Mouse (Mus musculus): ENCODE measurements at regions not wholly inside any gene's neighbourhood (a gene's known extent, or its start where the extent isn't known, plus 50 kb on each side); places are given as distances from the start of the nearest gene placed in this dataset.

DNA sequence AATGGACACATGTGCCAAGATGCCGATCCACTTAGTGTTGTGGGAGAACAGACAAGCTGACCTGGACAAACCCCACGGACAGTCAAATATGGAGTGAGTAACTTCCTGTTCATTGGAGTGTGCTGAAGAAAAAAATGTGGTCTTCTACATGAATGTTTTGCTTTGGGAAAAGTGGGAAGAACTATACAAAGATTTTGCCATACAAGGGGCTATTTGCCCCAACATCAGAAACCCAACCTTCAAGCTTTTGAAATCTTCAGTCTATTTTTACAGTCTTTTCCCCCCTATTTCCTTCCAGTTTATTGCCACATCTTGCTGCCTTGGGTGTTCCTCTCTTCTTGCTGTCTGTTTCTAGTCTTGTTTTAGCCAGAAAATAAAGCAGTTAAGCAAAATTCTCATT lies 230.8 kb downstream of the Gsdmc2 start:
- no peak for TF ChIP-seq CTCF (conservative IDR thresholded peaks at IDR 0.05 in 1 of 2, IDR thresholded peaks at IDR 0.05 in 1 of 2; ENCODE audit: low read depth in 2 of 2, low read length in 2 of 2)
- TF ChIP-seq SMC3 (IDR thresholded peaks at IDR 0.05; ENCODE audit: low read depth, low read length): no peak
- TF ChIP-seq HCFC1 (IDR thresholded peaks at IDR 0.05; ENCODE audit: low read depth, low read length): no peak
- no peak for TF ChIP-seq POLR2AphosphoS2 (IDR thresholded peaks at IDR 0.05; ENCODE audit: low read depth, low read length)
- TF ChIP-seq GABPA (IDR thresholded peaks at IDR 0.05; ENCODE audit: insufficient replicate concordance, low read depth, low read length): no peak
- TF ChIP-seq EP300 (IDR thresholded peaks at IDR 0.05; ENCODE audit: low read length): no peak
- no peak for TF ChIP-seq TBP (conservative IDR thresholded peaks at IDR 0.05; ENCODE audit: low read depth, low read length)
- TF ChIP-seq CHD2 (IDR thresholded peaks at IDR 0.05; ENCODE audit: low read length): no peak
- TF ChIP-seq POLR2A (IDR thresholded peaks at IDR 0.05; ENCODE audit: low read depth, low read length): no peak
- TF ChIP-seq MYC (IDR thresholded peaks at IDR 0.05; ENCODE audit: low read depth, low read length): no peak
- TF ChIP-seq IRF4 (IDR thresholded peaks at IDR 0.05; ENCODE audit: low read depth, low read length): no peak
- TF ChIP-seq MAZ (IDR thresholded peaks at IDR 0.05; ENCODE audit: low read depth, low read length): no peak
- no peak for TF ChIP-seq CHD1 (IDR thresholded peaks at IDR 0.05; ENCODE audit: low read depth, low read length)
- no peak for TF ChIP-seq UBTF (IDR thresholded peaks at IDR 0.05; ENCODE audit: low read depth, low read length)
